Mouse (Mus musculus): ENCODE results near the gene Phlpp1. TPM values are rescaled to one million over a fixed set of nuclear protein-coding genes. Genes with fewer than 3 reads are reported as not detected.
A peak's percentile ranks its signal among the peaks of the same experiment; 100 is the strongest.

Phlpp1 gene
- polyA plus RNA-seq, 1 experiment from 2014 or later: 4.7 TPM

DNA sequence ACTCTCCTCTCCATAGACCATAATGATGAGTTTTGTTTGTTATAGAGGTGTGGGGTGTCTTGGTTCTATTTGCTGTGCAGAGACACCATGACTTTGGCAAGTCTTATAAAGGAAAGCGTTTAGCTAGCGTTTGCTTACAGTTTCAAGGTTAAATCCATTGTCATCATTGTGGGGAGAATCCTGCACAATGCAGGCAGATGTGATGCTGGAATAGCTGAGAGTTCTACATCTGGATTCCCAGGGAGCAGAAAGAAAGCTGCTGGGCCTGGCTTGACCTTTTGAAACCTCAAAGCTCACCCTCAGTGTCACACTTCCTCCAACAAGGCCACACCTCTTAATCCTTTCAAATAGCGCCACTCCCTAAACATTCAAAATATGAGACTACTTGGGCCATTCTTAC is 7.4 kb upstream of the Phlpp1 start:
- Histone ChIP-seq H3K36me3 (no peaks in the 10 kb centered on the region), H3K9ac (no peak overlapping the region), H3K9me3 (replicated peaks) (no peaks in the 10 kb centered on the region), H3K27ac (replicated peaks) (no peak overlapping the region), H3K27me3 (no peaks in the 10 kb centered on the region), H3K4me1 (0 out of 2 replicates have a peak, but pooled peaks cover 4% of the 10 kb centered on the region), H3K4me2 (replicated peaks) (no peak overlapping the region), H3K4me3 (replicated peaks) (no peak overlapping the region)
- 82% methylated on average over 3 of the region's 3 CpGs for WGBS
- no peak for ATAC-seq (ENCODE audit: insufficient number of reproducible peaks, low FRiP score, low TSS enrichment, low read depth)

DNA sequence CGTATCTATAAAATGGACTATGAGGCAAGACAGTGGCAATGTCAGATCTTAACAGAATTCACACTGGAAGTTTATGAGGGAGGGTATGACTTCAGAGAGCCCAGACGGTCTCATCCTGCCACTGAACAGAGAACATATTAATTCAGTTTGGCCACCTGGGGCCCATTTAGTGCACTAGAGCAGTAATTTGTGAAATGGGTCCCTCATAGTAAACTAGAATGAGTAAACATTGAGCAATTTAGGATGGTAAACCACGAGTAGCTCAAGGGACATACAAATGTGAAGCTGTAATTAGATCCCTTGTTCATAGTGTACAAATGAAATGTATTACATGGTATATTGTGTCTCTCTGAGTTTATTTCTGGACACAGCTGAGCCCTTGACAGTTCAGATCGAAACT is 3.6 kb upstream of the Phlpp1 start:
- Histone ChIP-seq H3K27ac (replicated peaks) (no peak overlapping the region), H3K36me3 (no peaks in the 10 kb centered on the region), H3K9ac (no peak overlapping the region), H3K4me1 (peaks cover 8% of the 10 kb centered on the region; the same call in 1 of the 2 replicates), H3K4me3 (replicated peaks) (no peak overlapping the region), H3K9me3 (replicated peaks) (no peaks in the 10 kb centered on the region), H3K27me3 (no peaks in the 10 kb centered on the region), H3K4me2 (replicated peaks) (no peak overlapping the region)
- 34% methylated on average over 4 of the region's 4 CpGs for WGBS
- no peak for ATAC-seq (ENCODE audit: insufficient number of reproducible peaks, low FRiP score, low TSS enrichment, low read depth)

DNA sequence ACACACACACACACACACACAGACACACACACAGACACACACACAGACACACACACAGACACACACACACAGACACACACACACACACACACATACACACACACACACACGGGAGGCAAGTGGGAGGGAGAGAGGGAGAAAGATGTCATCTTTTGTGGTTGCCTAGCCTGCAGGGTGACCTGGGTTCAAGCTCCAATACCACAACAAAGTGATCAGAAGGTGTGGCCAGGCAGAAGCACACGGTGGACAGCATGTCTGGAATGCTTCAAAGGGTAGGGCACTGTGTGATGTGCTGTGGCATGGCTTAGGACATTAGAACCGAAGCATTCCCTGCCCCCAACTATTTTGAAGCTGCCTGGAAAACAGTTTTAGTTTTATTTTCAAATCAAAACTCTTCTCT is 2.8 kb upstream of the Phlpp1 start:
- WGBS: 40% methylated on average over 2 of the region's 3 CpGs
- H3K4me2 ChIP-seq (replicated peaks): no peak overlapping the region
- H3K4me3 ChIP-seq (replicated peaks): no peak overlapping the region
- H3K9ac ChIP-seq: no peak overlapping the region
- no peaks in the 10 kb centered on the region for H3K27me3 ChIP-seq
- no peaks in the 10 kb centered on the region for H3K36me3 ChIP-seq
- no peaks in the 10 kb centered on the region for H3K9me3 ChIP-seq (replicated peaks)
- H3K4me1 ChIP-seq: peaks cover 14% of the 10 kb centered on the region
- H3K27ac ChIP-seq (replicated peaks): no peak overlapping the region
- no peak for ATAC-seq (ENCODE audit: insufficient number of reproducible peaks, low FRiP score, low TSS enrichment, low read depth)

DNA sequence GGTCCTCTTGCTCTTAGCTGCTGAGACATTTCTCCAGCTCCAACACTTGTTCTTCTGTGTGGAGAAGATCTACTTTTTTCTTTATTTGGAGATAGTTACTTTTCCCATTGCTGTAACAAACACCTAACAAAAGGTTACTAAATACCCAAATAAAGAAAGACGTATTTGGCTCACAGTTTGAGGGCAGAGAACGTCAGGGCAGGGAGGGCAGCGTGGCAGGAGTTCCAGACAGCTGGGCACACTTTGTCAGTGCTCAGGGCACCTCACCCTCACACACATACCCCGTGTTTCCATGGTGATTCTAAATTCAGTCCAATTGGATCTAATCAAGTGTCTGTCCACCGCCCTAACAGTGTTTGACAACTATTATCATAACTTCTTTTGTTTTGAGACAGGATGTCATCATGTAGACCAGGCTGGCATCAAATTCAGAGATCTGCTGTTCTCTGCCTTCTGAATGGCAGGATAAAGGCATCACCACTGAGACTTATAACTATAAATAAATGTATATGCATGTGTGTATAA is 1.7 kb upstream of the Phlpp1 start:
- Histone ChIP-seq H3K27ac (replicated peaks) (no peak overlapping the region), H3K9ac (no peak overlapping the region), H3K4me3 (replicated peaks) (no peak overlapping the region), H3K4me2 (replicated peaks) (no peak overlapping the region), H3K9me3 (replicated peaks) (no peaks in the 10 kb centered on the region), H3K27me3 (no peaks in the 10 kb centered on the region), H3K36me3 (no peaks in the 10 kb centered on the region), H3K4me1 (peaks cover 18% of the 10 kb centered on the region)
- ATAC-seq (ENCODE audit: insufficient number of reproducible peaks, low FRiP score, low TSS enrichment, low read depth): no peak
- WGBS: 83% methylated on average over 5 of the region's 5 CpGs

DNA sequence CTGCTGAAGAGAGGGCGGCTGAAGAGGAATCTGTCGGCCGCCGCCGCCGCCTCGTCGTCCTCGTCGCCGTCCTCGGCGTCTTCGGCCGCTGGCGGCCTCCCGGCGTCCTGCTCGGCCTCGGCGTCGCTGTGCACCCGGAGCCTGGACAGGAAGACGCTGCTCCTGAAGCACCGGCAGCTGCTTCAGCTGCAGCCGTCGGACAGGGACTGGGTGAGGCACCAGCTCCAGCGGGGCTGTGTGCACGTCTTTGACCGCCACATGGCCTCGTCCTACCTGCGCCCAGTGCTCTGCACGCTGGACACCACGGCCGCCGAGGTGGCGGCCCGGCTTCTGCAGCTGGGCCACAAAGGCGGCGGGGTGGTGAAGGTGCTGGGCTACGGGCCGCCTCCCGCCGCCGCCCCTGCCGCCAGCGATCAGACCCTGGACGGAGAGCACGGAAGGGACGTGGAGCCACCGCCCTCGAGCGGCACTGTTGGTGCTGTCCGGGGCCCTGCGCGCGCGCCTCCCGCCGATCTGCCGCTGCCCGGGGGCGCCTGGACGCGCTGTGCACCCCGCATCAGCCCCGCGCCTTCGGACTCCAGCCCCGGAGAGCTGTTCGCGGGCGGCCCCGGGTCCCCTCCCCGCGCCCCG is 864 bp downstream of the Phlpp1 start:
- H3K27me3 ChIP-seq: no peaks in the 10 kb centered on the region
- peak overlapping the region; percentile 91 for H3K9ac ChIP-seq
- peak overlapping the region; percentile 77 for H3K4me3 ChIP-seq (replicated peaks)
- peaks cover 22% of the 10 kb centered on the region for H3K4me1 ChIP-seq
- ATAC-seq (ENCODE audit: insufficient number of reproducible peaks, low FRiP score, low TSS enrichment, low read depth): no peak
- peak overlapping the region; percentile 90 for H3K27ac ChIP-seq (replicated peaks)
- no peaks in the 10 kb centered on the region for H3K36me3 ChIP-seq
- no peaks in the 10 kb centered on the region for H3K9me3 ChIP-seq (replicated peaks)
- peak overlapping the region; percentile 67 for H3K4me2 ChIP-seq (replicated peaks)
- WGBS: under 1% methylated on average over 77 of the region's 77 CpGs

DNA sequence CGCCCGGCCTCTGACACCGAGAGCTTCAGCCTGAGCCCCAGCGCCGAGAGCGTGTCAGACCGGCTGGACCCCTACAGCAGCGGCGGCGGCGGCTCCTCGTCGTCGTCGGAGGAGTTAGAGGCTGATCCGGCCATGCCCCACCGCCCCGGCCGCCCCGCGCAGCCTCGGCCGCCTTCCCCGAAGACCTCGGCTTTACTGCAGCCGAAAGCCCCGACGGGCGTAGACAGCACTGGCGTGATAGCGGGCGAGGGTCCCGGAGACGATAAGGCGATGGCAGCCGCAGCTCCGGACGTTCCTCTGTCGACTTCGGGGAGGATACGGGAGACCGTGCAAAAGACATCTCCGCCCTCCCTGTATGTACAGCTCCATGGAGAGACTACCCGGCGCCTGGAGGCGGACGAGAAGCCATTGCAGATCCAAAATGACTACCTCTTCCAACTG is 1.4 kb downstream of the Phlpp1 start:
- Histone ChIP-seq H3K4me2 (replicated peaks) (peak overlapping the region; percentile 67), H3K27me3 (no peaks in the 10 kb centered on the region), H3K9ac (peak overlapping the region; percentile 91), H3K36me3 (no peaks in the 10 kb centered on the region), H3K27ac (replicated peaks) (peak overlapping the region; percentile 90), H3K4me3 (replicated peaks) (peak overlapping the region; percentile 77), H3K9me3 (replicated peaks) (no peaks in the 10 kb centered on the region), H3K4me1 (peaks cover 22% of the 10 kb centered on the region)
- no peak for ATAC-seq (ENCODE audit: insufficient number of reproducible peaks, low FRiP score, low TSS enrichment, low read depth)
- under 1% methylated on average over 47 of the region's 47 CpGs for WGBS

DNA sequence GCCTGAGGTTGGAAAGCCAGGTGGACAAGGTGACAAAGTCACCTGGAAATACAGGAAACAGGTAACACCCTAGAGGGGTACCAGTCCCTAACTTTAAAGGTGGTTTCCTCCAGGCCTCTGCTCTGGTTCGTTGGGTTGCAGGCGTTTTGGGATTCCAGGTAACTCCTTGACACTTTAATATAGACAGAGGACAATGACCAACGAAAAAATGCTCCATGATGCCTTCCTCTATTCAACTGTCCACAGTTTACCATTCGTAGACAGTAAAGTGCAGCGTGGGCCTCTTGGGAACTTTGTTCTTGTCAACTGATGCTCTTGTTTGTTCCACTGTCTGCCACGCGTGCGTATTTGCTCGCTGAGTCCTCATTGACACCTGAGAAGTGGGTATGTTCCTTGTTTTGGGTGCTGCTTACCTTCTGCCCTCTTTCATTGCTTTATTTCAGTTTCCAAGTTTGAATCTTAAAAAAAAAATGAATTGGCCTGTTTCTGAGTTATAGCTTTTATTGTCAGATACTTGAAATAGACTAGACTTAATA is 2.1 kb downstream of the Phlpp1 start:
- Histone ChIP-seq H3K27ac (replicated peaks) (no peak overlapping the region), H3K9me3 (replicated peaks) (no peaks in the 10 kb centered on the region), H3K4me1 (peaks cover 18% of the 10 kb centered on the region), H3K9ac (peak overlapping the region; percentile 91; the same call in 1 of the 2 replicates), H3K4me2 (replicated peaks) (peak overlapping the region; percentile 67), H3K4me3 (replicated peaks) (peak overlapping the region; percentile 77), H3K27me3 (no peaks in the 10 kb centered on the region), H3K36me3 (no peaks in the 10 kb centered on the region)
- no peak for ATAC-seq (ENCODE audit: insufficient number of reproducible peaks, low FRiP score, low TSS enrichment, low read depth)
- WGBS: 55% methylated on average over 9 of the region's 9 CpGs

DNA sequence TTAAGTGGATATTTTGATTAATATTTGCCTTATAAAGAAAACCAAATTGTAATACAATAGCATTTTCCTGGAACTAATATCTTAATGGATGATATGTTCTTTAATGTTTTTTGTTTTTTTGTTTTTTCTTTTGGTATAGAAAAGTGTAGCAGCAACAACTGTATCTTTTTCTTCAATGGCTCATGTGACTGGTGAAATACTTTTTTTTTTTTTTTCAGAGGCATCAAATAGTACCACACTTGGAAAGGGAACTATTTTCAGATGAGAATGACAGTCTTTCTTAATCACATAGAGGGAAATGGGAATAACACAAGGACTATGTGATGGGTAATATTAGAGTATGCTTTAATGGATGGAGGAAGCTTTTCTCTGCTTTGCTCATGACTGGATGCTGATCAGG is 3.0 kb downstream of the Phlpp1 start:
- H3K9ac ChIP-seq: no peak overlapping the region
- peak overlapping the region; percentile 67 for H3K4me2 ChIP-seq (replicated peaks)
- no peaks in the 10 kb centered on the region for H3K27me3 ChIP-seq
- peaks cover 18% of the 10 kb centered on the region for H3K4me1 ChIP-seq
- no peak overlapping the region for H3K4me3 ChIP-seq (replicated peaks)
- no peak overlapping the region for H3K27ac ChIP-seq (replicated peaks)
- H3K9me3 ChIP-seq (replicated peaks): no peaks in the 10 kb centered on the region
- H3K36me3 ChIP-seq: no peaks in the 10 kb centered on the region
- ATAC-seq (ENCODE audit: insufficient number of reproducible peaks, low FRiP score, low TSS enrichment, low read depth): no peak

DNA sequence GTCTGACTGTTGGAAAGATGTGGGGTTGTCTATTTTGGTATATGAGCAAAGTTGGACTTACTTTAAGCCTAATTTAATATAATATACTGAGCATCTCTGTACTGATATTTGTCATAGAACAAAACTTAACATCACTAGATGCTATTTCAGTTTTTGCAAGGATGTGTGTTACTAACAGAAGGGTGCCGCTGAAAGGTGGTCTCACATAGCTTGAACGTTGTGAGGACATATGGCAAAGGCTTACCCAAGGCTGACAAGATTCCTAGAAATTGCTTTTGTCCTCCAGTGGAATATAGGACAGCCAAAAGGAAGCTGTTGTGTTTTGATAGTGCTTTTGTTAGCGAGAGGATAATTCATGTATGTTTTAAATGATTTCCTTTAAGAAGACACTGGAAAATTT is 3.8 kb downstream of the Phlpp1 start:
- ATAC-seq (ENCODE audit: insufficient number of reproducible peaks, low FRiP score, low TSS enrichment, low read depth): no peak
- H3K4me2 ChIP-seq (replicated peaks): peak overlapping the region; percentile 24
- 60% methylated on average over 3 of the region's 3 CpGs for WGBS
- no peak overlapping the region for H3K27ac ChIP-seq (replicated peaks)
- H3K27me3 ChIP-seq: no peaks in the 10 kb centered on the region
- no peaks in the 10 kb centered on the region for H3K9me3 ChIP-seq (replicated peaks)
- H3K4me3 ChIP-seq (replicated peaks): peak overlapping the region; percentile 10; the same call in 1 of the 2 replicates
- no peaks in the 10 kb centered on the region for H3K36me3 ChIP-seq
- peaks cover 18% of the 10 kb centered on the region for H3K4me1 ChIP-seq
- no peak overlapping the region for H3K9ac ChIP-seq

DNA sequence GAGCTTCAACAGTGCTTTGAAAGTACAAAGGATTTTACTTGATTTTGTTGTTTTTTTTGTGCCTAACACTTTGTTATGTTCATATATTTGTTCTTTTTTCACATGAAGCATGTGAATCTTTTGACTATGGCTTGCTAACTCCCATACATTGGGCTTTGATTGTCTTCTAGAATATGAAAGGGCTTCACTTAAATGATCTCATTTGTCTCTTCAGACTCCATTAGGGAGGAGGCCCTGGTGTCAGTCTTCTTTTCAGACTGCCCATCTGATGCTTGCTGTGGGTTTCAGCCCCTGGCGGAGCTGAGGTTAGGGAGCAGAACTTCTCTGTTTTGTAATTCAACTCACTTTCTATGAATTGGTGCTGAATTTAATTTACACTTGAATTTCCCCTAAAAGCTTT is 5.2 kb downstream of the Phlpp1 start:
- H3K9me3 ChIP-seq (replicated peaks): no peaks in the 10 kb centered on the region
- no peak for ATAC-seq (ENCODE audit: insufficient number of reproducible peaks, low FRiP score, low TSS enrichment, low read depth)
- 64% methylated on average over 1 of the region's 1 CpGs for WGBS
- H3K27me3 ChIP-seq: no peaks in the 10 kb centered on the region
- H3K27ac ChIP-seq (replicated peaks): no peak overlapping the region
- no peak overlapping the region for H3K9ac ChIP-seq
- H3K4me3 ChIP-seq (replicated peaks): no peak overlapping the region
- H3K4me1 ChIP-seq: peaks cover 16% of the 10 kb centered on the region
- no peaks in the 10 kb centered on the region for H3K36me3 ChIP-seq
- H3K4me2 ChIP-seq (replicated peaks): no peak overlapping the region

DNA sequence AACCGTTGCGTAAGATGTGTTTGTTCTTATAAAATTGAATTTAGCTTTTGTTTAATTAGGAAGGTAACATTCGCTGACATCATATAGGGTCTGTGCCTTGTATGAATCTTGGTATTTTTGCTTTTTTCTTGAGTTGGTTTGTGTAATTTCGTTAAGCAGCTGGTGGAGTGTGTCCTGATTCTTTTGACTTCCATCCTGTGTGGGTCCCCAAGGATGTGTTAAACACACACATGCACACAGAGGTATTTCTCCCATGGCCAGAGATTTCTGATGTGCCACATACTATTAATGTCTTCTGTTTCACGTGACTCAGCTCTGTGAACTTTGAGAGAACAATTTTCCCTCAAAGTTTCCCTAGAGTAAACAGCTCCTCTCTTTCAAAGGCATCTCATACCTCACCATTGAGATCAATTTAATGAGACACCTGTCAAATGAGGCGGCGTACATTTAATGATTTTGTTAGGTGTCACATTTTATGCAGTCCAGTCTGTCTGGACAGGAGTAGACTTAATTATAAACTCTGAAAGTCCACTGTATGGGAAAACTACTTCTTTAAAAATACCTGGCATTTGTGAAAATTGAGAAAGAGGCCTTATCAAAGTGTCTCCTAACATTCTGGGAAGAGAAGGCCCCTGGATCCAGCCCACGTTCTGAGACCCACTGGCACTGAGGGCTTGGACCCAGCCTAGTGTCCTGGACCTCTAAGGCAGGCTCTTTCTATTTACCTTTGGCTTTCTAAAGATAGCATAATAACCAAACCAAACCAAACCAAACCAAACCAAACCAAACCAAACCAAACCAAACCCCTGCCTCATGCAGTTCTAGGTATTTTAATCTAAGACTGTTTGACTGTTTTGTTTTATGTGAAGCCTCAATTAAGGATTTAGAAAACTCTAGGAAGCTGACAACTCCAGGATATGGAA is 6.6 kb downstream of the Phlpp1 start:
- no peaks in the 10 kb centered on the region for H3K9me3 ChIP-seq (replicated peaks)
- H3K4me1 ChIP-seq: peaks cover 14% of the 10 kb centered on the region
- no peaks in the 10 kb centered on the region for H3K27me3 ChIP-seq
- WGBS: 64% methylated on average over 8 of the region's 8 CpGs
- H3K4me2 ChIP-seq (replicated peaks): no peak overlapping the region
- ATAC-seq (ENCODE audit: insufficient number of reproducible peaks, low FRiP score, low TSS enrichment, low read depth): no peak
- no peak overlapping the region for H3K27ac ChIP-seq (replicated peaks)
- H3K9ac ChIP-seq: no peak overlapping the region
- no peaks in the 10 kb centered on the region for H3K36me3 ChIP-seq
- no peak overlapping the region for H3K4me3 ChIP-seq (replicated peaks)

Data from embryonic facial prominence, embryonic 15.5 days (tissue).